Mouse (Mus musculus) small intestine, adult 2 months (tissue): ENCODE results near the gene Cisd3.
"Not testable (repeated sequence)": the region's sequence is repeated elsewhere in the genome, so short reads cannot be mapped to it uniquely, and the experiment has no call there.

Experiments used
- CTCF ChIP-seq: fragments of 200-500 bp; IDR thresholded peaks from 2 replicates; pipeline ENCODE4 v1.5.1; 2012; ENCODE audit warnings: low read depth, mild to moderate bottlenecking, control low read depth, inconsistent platforms, low read length, moderate library complexity, mixed read lengths; ENCODE audit not compliant: insufficient replicate concordance, insufficient read length; ENCODE audit errors: extremely low read depth
- POLR2A ChIP-seq: fragments of 200-500 bp; IDR thresholded peaks from 2 replicates; pipeline ENCODE4 v1.6.1; 2012; ENCODE audit warnings: low read depth, mild to moderate bottlenecking, control low read depth, inconsistent platforms, low read length, moderate library complexity

DNA sequence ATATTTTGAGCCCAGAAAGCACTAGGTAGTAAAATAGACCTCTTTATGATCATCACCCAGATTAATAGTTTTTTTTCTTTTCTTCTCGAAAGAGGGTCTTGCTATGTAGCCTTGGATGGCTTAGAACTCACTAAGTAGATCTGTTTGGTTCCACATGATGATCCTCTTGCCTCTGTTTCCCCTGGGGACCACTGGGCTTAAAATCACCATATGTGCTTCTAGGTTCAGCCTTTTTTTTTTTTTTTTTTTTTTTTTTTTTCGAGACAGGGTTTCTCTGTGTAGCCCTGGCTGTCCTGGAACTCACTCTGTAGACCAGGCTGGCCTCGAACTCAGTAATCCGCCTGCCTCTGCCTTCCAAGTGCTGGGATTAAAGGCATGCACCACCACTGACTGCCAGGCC, 37.1 kb upstream of the Cisd3 start:
- TF ChIP-seq CTCF, POLR2A: not testable (repeated sequence)
